Mouse (Mus musculus): ENCODE data around the gene Creb3l2. TPM values are rescaled to one million over a fixed set of nuclear protein-coding genes. Genes with fewer than 3 reads are reported as not detected.

The Creb3l2 gene
- total RNA-seq (2023): 1 to 10 TPM; 7.4 to 8.3 TPM

DNA sequence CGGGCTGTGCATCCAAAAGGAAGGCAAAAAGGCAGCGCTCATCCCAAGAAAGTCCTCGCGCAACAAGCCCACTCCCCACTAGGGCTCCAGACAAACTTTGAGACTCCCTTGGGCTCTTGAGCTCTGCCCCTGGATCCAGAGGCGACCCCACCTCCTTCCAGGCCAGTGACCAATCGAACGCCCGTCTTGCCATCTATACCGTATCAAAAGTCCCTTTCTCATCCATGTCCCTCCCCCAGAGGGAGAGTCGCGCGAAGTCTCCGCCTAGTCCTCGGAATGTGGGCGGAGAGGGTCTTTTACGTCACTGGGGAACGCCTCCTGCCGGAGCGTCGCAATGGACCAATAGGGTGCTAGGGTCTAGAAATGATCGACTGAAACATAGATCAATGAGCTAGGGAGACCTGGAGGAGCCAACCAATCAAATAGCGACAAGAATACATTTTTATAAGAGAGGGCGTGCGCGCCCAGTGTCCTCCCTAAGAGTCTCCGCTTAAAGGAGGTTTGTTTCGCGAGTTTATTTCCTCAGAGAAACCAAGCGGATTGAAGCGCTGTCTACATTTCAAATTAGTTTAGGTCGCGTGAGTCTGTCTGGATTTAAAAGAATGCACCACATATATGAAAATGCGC is at the start of gene Creb3l2:
TSS of gene Creb3l2 (minus strand) at position 106 of the 627 bp plus-strand sequence.

DNA sequence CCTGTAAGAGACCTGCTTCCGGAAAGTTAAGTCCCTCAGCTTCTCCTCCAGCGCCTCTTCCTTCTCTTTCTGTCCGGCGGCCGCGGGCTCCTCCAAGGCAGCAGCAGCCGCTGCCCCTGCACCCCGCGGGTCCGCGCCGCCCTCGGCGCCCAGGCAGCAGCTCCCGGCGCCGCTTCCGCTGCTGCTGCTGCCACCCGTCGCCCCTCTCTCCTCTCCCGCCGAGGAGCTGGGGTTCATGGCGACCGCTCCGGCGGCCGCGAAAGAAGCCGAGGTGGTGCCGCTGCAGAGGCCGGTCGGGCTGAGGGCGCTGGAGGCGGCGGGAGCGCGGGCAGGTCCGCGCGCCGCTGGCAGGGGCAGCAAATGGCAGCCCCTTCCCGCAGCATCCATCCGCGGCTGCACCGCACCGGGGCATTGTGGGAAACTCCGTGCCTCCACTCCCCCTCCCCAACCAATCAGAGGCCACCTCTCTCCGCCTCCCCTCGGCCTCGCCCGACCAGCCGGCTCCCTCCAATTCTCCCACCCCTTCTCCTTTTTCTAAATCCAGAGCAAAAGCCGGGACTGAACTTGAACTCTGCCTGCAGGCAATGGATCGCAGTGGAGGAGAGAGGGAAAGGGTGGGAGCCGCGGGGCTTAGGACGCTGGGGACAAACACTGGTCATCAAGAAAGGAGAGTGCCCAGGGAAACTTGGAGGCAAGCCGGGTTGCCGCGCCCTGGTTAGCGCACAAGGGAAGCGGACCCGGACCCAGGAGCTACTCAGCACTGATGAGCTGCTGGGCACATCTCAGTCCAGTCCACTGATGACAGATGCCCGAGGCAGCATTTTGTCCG is 142.2 kb downstream of the Creb3l2 start, which contains the start of gene Dgki:
TSS of gene Dgki (minus strand) at position 623 of the 829 bp plus-strand sequence.

Other genes with a start within 250 kb of the Creb3l2 start
- under 1 TPM; 0.20 to 0.26 TPM for gene Dgki, start 142.0 kb downstream of the Creb3l2 start, total RNA-seq (2023)
- gene Akr1d1, start 88.0 kb upstream of the Creb3l2 start, total RNA-seq (2023): not detected